Mouse (Mus musculus) inflammation-experienced regulatory T-cells, adult 6 months (primary cell): ENCODE measurements around the gene Cldnd2. TPM values are rescaled to one million over a fixed set of nuclear protein-coding genes. Genes with fewer than 3 reads are reported as not detected.

Source experiments
- polyA plus RNA-seq, 3 experiments: library from polyadenylated mRNA; unstranded; fragments of 100-300 nt; shearing (Covaris generic); gene quantifications; one replicate each; pipeline ENCODE4 v1.2.1; 2017

Gene Cldnd2
- polyA plus RNA-seq, 3 experiments from 2014 or later, result 0.80 TPM; not detected in 2

Other genes with a start within 250 kb of the Cldnd2 start
- gene Zfp715, start 127.5 kb upstream of the Cldnd2 start, polyA plus RNA-seq, result 10 to 100 TPM; 14.9 to 19.1 (median 18.7) TPM
- not detected for gene Siglecf, start 89.4 kb upstream of the Cldnd2 start, polyA plus RNA-seq
- 1 to 10 TPM in 2 of 3 experiments, not detected in 1; 1.5 to 2.0 TPM for gene Siglecg, start 32.6 kb upstream of the Cldnd2 start, polyA plus RNA-seq
- not detected for gene Lim2, start 13.1 kb upstream of the Cldnd2 start, polyA plus RNA-seq
- 1,000 to 10,000 TPM in 1 of 3 experiments, 100 to 1,000 TPM in 2; 132 to 2,523 (median 190) TPM for gene Nkg7, start 3.7 kb upstream of the Cldnd2 start, polyA plus RNA-seq
- 100 to 1,000 TPM; 173 to 290 (median 214) TPM for gene Etfb, start 3.3 kb downstream of the Cldnd2 start, polyA plus RNA-seq
- not detected for gene Gm45233, start 3.3 kb downstream of the Cldnd2 start, polyA plus RNA-seq
- gene Vsig10l, start 22.4 kb downstream of the Cldnd2 start, polyA plus RNA-seq, result 1 to 10 TPM; 2.4 to 6.8 (median 2.9) TPM
- gene Iglon5, start 49.3 kb downstream of the Cldnd2 start, polyA plus RNA-seq, result under 1 TPM in 2 of 3 experiments, not detected in 1; 0.15 to 0.36 TPM
- gene 4931406B18Rik, start 65.2 kb downstream of the Cldnd2 start, polyA plus RNA-seq, result not detected
- under 1 TPM in 1 of 3 experiments, not detected in 2; 0.39 TPM for gene Cd33, start 103.6 kb downstream of the Cldnd2 start, polyA plus RNA-seq
- gene Zfp658, start 121.5 kb downstream of the Cldnd2 start, polyA plus RNA-seq, result 1 to 10 TPM; 2.8 to 4.3 (median 3.3) TPM
- gene Zfp719, start 138.8 kb downstream of the Cldnd2 start, polyA plus RNA-seq, result 10 to 100 TPM; 10.7 to 11.7 (median 11.7) TPM
- gene Zfp819, start 166.4 kb downstream of the Cldnd2 start, polyA plus RNA-seq, result not detected
- gene Ceacam18, start 193.9 kb downstream of the Cldnd2 start, polyA plus RNA-seq, result not detected
- gene Siglece, start 219.4 kb downstream of the Cldnd2 start, polyA plus RNA-seq, result under 1 TPM; 0.45 to 0.78 (median 0.51) TPM
- gene Ctu1, start 231.2 kb downstream of the Cldnd2 start, polyA plus RNA-seq, result 1 to 10 TPM; 1.1 to 2.0 (median 1.3) TPM
- not detected for gene Klk14, start 249.6 kb downstream of the Cldnd2 start, polyA plus RNA-seq